Mouse (Mus musculus) kidney, embryonic 15.5 days (tissue): ENCODE results near the gene Nit1. TPM values are rescaled to one million over a fixed set of nuclear protein-coding genes. Genes with fewer than 3 reads are reported as not detected.
A peak's percentile ranks its signal among the peaks of the same experiment; 100 is the strongest.
"Not testable (repeated sequence)": the region's sequence is repeated elsewhere in the genome, so short reads cannot be mapped to it uniquely, and the experiment has no call there.

ENCODE experiments used
- ATAC-seq: fragments of 200-750 bp; cut with Nextera tagmentation; replicated peaks from 2 replicates; pipeline ENCODE4 v1.8.0; 2017; ENCODE audit warnings: moderate TSS enrichment; ENCODE audit not compliant: low FRiP score
- H3K27ac ChIP-seq: fragments of 300-500 bp; sonication (generic); 2 replicates; pipeline ENCODE4 v1.5.1; 2015; ENCODE audit warnings: mild to moderate bottlenecking, inconsistent platforms
- H3K27me3 ChIP-seq: fragments of 300-500 bp; sonication (generic); 2 replicates; pipeline ENCODE4 v1.6.1; 2015; ENCODE audit warnings: inconsistent platforms
- H3K36me3 ChIP-seq: fragments of 300-500 bp; sonication (generic); 2 replicates; pipeline ENCODE4 v1.6.1; 2015; ENCODE audit warnings: inconsistent platforms
- H3K4me1 ChIP-seq: fragments of 300-500 bp; sonication (generic); 2 replicates; pipeline ENCODE4 v1.6.1; 2015; ENCODE audit warnings: inconsistent platforms
- H3K4me2 ChIP-seq: fragments of 300-500 bp; sonication (generic); 2 replicates; pipeline ENCODE4 v1.6.1; 2015; ENCODE audit warnings: moderate library complexity, mild to moderate bottlenecking, inconsistent platforms
- H3K4me3 ChIP-seq: fragments of 300-500 bp; sonication (generic); replicated peaks from 2 replicates; pipeline ENCODE4 v1.5.1; 2015; ENCODE audit warnings: mild to moderate bottlenecking, inconsistent platforms
- H3K9ac ChIP-seq: fragments of 300-500 bp; sonication (generic); 2 replicates; pipeline ENCODE4 v1.6.1; 2015; ENCODE audit warnings: mild to moderate bottlenecking, inconsistent platforms
- H3K9me3 ChIP-seq: fragments of 300-500 bp; sonication (generic); replicated peaks from 2 replicates; pipeline ENCODE4 v1.6.1; 2016; ENCODE audit warnings: inconsistent platforms
- WGBS: fragments of 180-500 bp; shearing (Covaris S2); methylation state at CpG from one replicate; pipeline ENCODE4 v1.1.7; 2015; ENCODE audit warnings: mixed read lengths; 5-methylcytosine and 5-hydroxymethylcytosine counted together
- polyA plus RNA-seq: library from polyadenylated mRNA; unstranded; fragments of >200 nt; fragmentation: Nextera tagmentation; extraction: Ambion mirVana; gene quantifications from 2 replicates; pipeline ENCODE4 v1.2.1, GENCODE M21; 2015

Gene Nit1
- polyA plus RNA-seq, 1 experiment from 2014 or later: 47.8 TPM

- Histone ChIP-seq H3K9ac (peak overlapping the region; percentile 78), H3K4me3 (peak overlapping the region; percentile 94), H3K9me3 (0 out of 2 replicates have a peak, but pooled peaks cover 7% of the 10 kb centered on the region), H3K27ac (peak overlapping the region; percentile 88), H3K4me1 (peaks cover 22% of the 10 kb centered on the region), H3K36me3 (peaks cover 25% of the 10 kb centered on the region), H3K4me2 (peak overlapping the region; percentile 86), H3K27me3 (no peaks in the 10 kb centered on the region)
- WGBS: under 1% methylated on average over 14 of the region's 14 CpGs
- ATAC-seq: 0 out of 2 replicates have a peak, but pooled peaks have one; percentile 6
These were observed 627 bp upstream of the Nit1 start for GRCm38 (mm10) chr1:171346095-171346450.

- Histone ChIP-seq H3K4me2 (peak overlapping the region; percentile 86), H3K9ac (peak overlapping the region; percentile 78), H3K9me3 (0 out of 2 replicates have a peak, but pooled peaks cover 7% of the 10 kb centered on the region), H3K4me1 (peaks cover 22% of the 10 kb centered on the region), H3K27ac (peak overlapping the region; percentile 88; the same call in 1 of the 2 replicates), H3K27me3 (no peaks in the 10 kb centered on the region), H3K4me3 (peak overlapping the region; percentile 94), H3K36me3 (peaks cover 39% of the 10 kb centered on the region)
- ATAC-seq: 0 out of 2 replicates have a peak, but pooled peaks have one; percentile 6
- WGBS: 77% methylated on average over 9 of the region's 9 CpGs
These were observed 731 bp downstream of the Nit1 start for GRCm38 (mm10) chr1:171344715-171345114.

- 0 out of 2 replicates have a peak overlapping the region, but pooled peaks have one; percentile 78 for H3K9ac ChIP-seq
- H3K4me3 ChIP-seq: peak overlapping the region; percentile 94
- H3K27me3 ChIP-seq: no peaks in the 10 kb centered on the region
- WGBS: 78% methylated on average over 8 of the region's 9 CpGs
- peak overlapping the region; percentile 86 for H3K4me2 ChIP-seq
- H3K4me1 ChIP-seq: peaks cover 22% of the 10 kb centered on the region
- peaks cover 45% of the 10 kb centered on the region for H3K36me3 ChIP-seq
- peak; percentile 8; the same call in 1 of the 2 replicates for ATAC-seq
- 0 out of 2 replicates have a peak, but pooled peaks cover 7% of the 10 kb centered on the region for H3K9me3 ChIP-seq
- H3K27ac ChIP-seq: no peak overlapping the region
These were observed 1.3 kb downstream of the Nit1 start for GRCm38 (mm10) chr1:171343922-171344677.

GRCm38 (mm10) chr1:171342262-171343207 is 2.9 kb downstream of the Nit1 start:
- WGBS: 89% methylated on average over 16 of the region's 16 CpGs
- Histone ChIP-seq H3K4me3 (no peak overlapping the region), H3K9me3 (0 out of 2 replicates have a peak, but pooled peaks cover 7% of the 10 kb centered on the region), H3K4me1 (peaks cover 22% of the 10 kb centered on the region), H3K36me3 (peaks cover 61% of the 10 kb centered on the region), H3K9ac (no peak overlapping the region), H3K4me2 (no peak overlapping the region), H3K27ac (peak overlapping the region; percentile 46; the same call in 1 of the 2 replicates), H3K27me3 (no peaks in the 10 kb centered on the region)
- ATAC-seq: no peak

GRCm38 (mm10) chr1:171330216-171330560 is 15.3 kb downstream of the Nit1 start:
- peak overlapping the region; percentile 100 for H3K27ac ChIP-seq
- H3K4me2 ChIP-seq: peak overlapping the region; percentile 77
- H3K4me3 ChIP-seq: peak overlapping the region; percentile 91
- no peaks in the 10 kb centered on the region for H3K9me3 ChIP-seq
- no peaks in the 10 kb centered on the region for H3K27me3 ChIP-seq
- no peak; the same call in 1 of the 2 replicates for ATAC-seq
- peaks cover 18% of the 10 kb centered on the region for H3K36me3 ChIP-seq
- peak overlapping the region; percentile 99 for H3K9ac ChIP-seq
- WGBS: 0% methylated on average over 4 of the region's 4 CpGs
- peaks cover 41% of the 10 kb centered on the region for H3K4me1 ChIP-seq

- WGBS: 2% methylated on average over 58 of the region's 61 CpGs
- H3K9me3 ChIP-seq: no peaks in the 10 kb centered on the region
- no peaks in the 10 kb centered on the region for H3K27me3 ChIP-seq
- peaks cover 41% of the 10 kb centered on the region for H3K4me1 ChIP-seq
- peak overlapping the region; percentile 91 for H3K4me3 ChIP-seq
- peaks cover 23% of the 10 kb centered on the region for H3K36me3 ChIP-seq
- H3K4me2 ChIP-seq: peak overlapping the region; percentile 77
- peak overlapping the region; percentile 100 for H3K27ac ChIP-seq
- ATAC-seq: peak; percentile 93
- H3K9ac ChIP-seq: peak overlapping the region; percentile 99
These were observed 15.8 kb downstream of the Nit1 start for GRCm38 (mm10) chr1:171329433-171330215.

- peak within 1 kb of the TSS; percentile 99 for H3K9ac ChIP-seq
- peak; percentile 93 for ATAC-seq
- H3K27me3 ChIP-seq: no peaks in the 10 kb centered on the region
- peak within 1 kb of the TSS; percentile 100 for H3K27ac ChIP-seq
- H3K9me3 ChIP-seq: no peaks in the 10 kb centered on the region
- H3K4me2 ChIP-seq: peak within 1 kb of the TSS; percentile 77
- H3K36me3 ChIP-seq: peaks cover 21% of the 10 kb centered on the region; the same call in 1 of the 2 replicates
- under 1% methylated on average over 40 of the region's 48 CpGs for WGBS
- peak within 1 kb of the TSS; percentile 91 for H3K4me3 ChIP-seq
- H3K4me1 ChIP-seq: peaks cover 41% of the 10 kb centered on the region
These were observed 16.5 kb downstream of the Nit1 start, which contains the start of gene Dedd for GRCm38 (mm10) chr1:171328839-171329432. Gene Dedd (plus strand): TSS chr1:171329145.

- peak overlapping the region; percentile 77 for H3K4me2 ChIP-seq
- no peak for ATAC-seq
- 23% methylated on average over 9 of the region's 9 CpGs for WGBS
- H3K4me3 ChIP-seq: peak overlapping the region; percentile 91
- no peaks in the 10 kb centered on the region for H3K27me3 ChIP-seq
- peak overlapping the region; percentile 100 for H3K27ac ChIP-seq
- H3K36me3 ChIP-seq: peaks cover 21% of the 10 kb centered on the region; the same call in 1 of the 2 replicates
- peaks cover 38% of the 10 kb centered on the region for H3K4me1 ChIP-seq
- peak overlapping the region; percentile 99 for H3K9ac ChIP-seq
- H3K9me3 ChIP-seq: no peaks in the 10 kb centered on the region
These were observed 17.2 kb downstream of the Nit1 start for GRCm38 (mm10) chr1:171328244-171328643.

GRCm38 (mm10) chr1:171326588-171326987 is 18.9 kb downstream of the Nit1 start:
- H3K9me3 ChIP-seq, ATAC-seq, H3K4me2 ChIP-seq, H3K4me3 ChIP-seq, H3K9ac ChIP-seq, H3K27ac ChIP-seq, H3K27me3 ChIP-seq: not testable (repeated sequence)
- Histone ChIP-seq H3K36me3 (peaks cover 21% of the 10 kb centered on the region; the same call in 1 of the 2 replicates), H3K4me1 (peaks cover 30% of the 10 kb centered on the region)
- 83% methylated on average over 4 of the region's 4 CpGs for WGBS

- no peak overlapping the region for H3K4me3 ChIP-seq
These were observed 19.9 kb downstream of the Nit1 start for GRCm38 (mm10) chr1:171325571-171325970.

More at GRCm38 (mm10) chr1:171325571-171325970, 19.9 kb downstream of the Nit1 start:
- H3K9ac ChIP-seq: no peak overlapping the region
- no peak for ATAC-seq
- no peak overlapping the region for H3K27ac ChIP-seq
- peaks cover 22% of the 10 kb centered on the region for H3K4me1 ChIP-seq
- H3K36me3 ChIP-seq: peaks cover 21% of the 10 kb centered on the region; the same call in 1 of the 2 replicates
- H3K9me3 ChIP-seq: no peaks in the 10 kb centered on the region
- 57% methylated on average over 2 of the region's 2 CpGs for WGBS
- H3K4me2 ChIP-seq: no peak overlapping the region
- H3K27me3 ChIP-seq: no peaks in the 10 kb centered on the region
